Mouse (Mus musculus) testis, postnatal 10 days (tissue): ENCODE results near the gene Snrnp70.
A peak's percentile ranks its signal among the peaks of the same experiment; 100 is the strongest.

Source experiments
- DNase-seq: peaks from one replicate; pipeline ENCODE4 v3.0.0; 2021; ENCODE audit warnings: low spot score

The Snrnp70 gene

GRCm38 (mm10) chr7:45337469-45337868 is 58.1 kb downstream of the Snrnp70 start:
- no peak for DNase-seq

DNA sequence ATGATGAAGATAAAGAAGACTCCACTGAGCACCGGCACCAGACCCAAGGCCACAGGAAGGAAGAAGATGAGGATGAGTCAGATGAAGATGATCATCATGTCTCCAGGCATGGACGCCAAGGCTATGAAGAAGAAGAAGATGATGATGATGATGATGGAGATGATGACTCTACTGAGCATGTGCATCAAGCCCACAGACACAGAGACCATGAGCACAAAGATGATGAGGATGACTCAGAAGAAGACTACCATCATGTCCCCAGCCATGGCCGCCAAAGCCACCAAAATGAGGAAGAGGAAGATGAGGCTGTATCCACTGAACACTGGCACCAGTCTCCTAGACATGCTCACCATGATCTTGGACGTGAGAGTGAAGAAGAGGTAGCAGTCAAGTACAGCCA is 59.2 kb downstream of the Snrnp70 start:
- no peak for DNase-seq

DNA sequence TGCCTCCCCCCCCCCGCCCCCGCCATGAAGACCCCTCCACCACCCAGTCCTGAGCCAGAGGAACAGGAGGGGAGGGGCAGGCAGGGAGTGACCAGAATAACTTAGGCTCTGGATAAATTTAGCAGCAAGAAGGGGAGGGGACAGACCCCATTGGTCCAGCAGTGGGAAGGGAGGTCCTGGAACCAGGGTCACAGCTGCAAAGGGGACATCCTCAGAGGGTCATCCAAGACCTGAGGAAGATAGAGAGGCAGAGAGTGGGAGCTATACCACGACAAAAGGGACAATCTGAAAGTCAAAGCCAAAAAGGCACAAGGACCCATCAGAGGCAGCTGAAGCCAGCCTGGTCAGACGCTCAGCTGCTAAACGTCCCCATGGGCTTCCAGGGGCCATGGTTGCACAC is 60.5 kb downstream of the Snrnp70 start, which contains the start of gene Hrc:
TSS of gene Hrc (plus strand) at position 235 of the 400 bp plus-strand sequence.
- DNase-seq = no peak

GRCm38 (mm10) chr7:45334605-45335004 is 60.9 kb downstream of the Snrnp70 start:
- DNase-seq = no peak

GRCm38 (mm10) chr7:45333431-45333982 is 62.0 kb downstream of the Snrnp70 start, which contains the start of gene Trpm4:
Trpm4 (minus strand) TSS chr7:45333780.
- DNase-seq = peak; percentile 91

- DNase-seq = peak; percentile 79
These were observed 62.7 kb downstream of the Snrnp70 start for GRCm38 (mm10) chr7:45332685-45333425.

GRCm38 (mm10) chr7:45331502-45331901 is 64.0 kb downstream of the Snrnp70 start:
- no peak for DNase-seq

DNA sequence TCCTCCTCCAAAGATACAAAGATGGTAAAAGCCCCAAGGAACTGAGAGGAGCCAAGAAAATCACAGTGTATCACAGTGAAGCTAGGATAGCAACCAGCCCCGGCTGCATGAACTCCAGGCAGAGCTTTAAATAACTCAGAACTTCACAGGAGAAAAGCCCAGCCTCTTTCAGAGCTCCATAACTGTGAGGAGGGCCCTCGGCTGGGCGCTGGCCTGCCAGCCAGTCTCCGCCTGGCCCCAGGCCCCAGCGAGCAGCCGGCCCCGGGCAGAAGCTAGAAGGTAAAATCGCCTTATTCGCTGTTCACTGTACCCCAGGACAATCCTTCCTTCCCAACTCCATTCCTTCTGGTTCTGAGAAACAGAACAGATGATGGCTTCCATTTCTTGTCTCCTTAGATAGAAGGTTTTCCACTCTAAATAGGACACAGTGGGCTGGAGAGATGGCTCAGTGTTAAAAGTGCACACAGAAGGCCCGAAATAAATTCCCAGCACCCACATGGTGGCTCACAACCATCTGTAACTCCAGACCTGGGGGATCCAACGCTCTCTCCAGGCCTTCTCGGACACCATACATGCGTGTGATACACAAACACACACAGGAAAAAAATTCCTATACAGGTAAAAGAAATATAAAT is 66.6 kb downstream of the Snrnp70 start:
- DNase-seq = no peak
